Mouse (Mus musculus) megakaryocyte progenitor cell, adult 5-6 weeks (primary cell): ENCODE data around the gene Sycp2l. TPM values are rescaled to one million over a fixed set of nuclear protein-coding genes. Genes with fewer than 3 reads are reported as not detected.

ENCODE experiments used
- ATAC-seq: replicated peaks from 2 replicates; pipeline ENCODE4 v1.8.0; 2016; ENCODE audit warnings: mild to moderate bottlenecking, moderate TSS enrichment, inconsistent platforms; ENCODE audit not compliant: poor library complexity
- total RNA-seq, 2 experiments: library from RNA; stranded (forward) in 1 of 2; stranded (reverse) in 1 of 2; fragments of 157-497, 149-512 nt in 1 of 2; fragments of 200-1000 nt in 1 of 2; gene quantifications; 2 replicates each; pipeline versions ENCODE4 v1.2.3 to v1.2.4; 2015 to 2017

Sycp2l gene
- total RNA-seq (2015) (not detected in 2 replicates), total RNA-seq (2017) (not detected in 2 replicates)

DNA sequence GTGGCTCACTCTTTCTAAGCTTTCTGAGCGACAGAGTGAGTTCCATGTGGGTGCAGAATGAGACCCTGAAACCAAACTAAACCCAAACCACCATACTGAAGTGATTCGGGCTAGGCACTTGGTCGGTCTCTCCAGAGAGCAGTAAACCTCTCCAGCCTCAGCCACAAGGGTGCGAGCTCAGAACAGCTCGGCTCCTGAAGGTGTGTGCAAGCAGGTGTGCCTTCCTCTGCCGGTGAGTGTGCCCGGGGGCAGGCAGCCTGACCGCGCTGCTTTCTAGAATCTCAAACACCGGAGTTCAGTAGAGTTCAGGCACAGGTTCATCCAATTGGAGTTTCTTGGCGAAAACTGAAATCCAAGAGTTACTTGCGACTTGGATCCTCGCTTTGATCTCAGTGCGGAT is at the start of gene Sycp2l:
Gene Sycp2l (plus strand): TSS at position 368 of the 400 bp plus-strand sequence.
- no peak for ATAC-seq

DNA sequence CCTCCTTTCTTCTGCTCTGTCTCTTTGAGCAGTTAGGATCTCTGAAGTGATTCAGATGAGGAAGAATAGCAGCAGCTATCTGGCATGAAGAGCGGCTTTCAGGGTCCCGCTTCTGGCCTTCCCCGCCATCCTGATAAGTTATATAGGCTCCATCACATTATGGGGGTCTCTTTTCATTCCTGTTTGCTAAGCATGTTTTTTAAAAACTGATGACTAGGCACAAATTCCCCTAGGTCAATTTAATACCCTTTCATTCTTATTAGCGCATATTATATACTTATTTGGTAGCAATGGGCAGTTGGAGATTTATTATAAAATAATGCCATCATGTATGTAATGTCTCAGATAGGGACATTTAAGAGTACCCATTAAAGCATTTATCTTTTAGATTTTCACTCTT is 46.5 kb upstream of the Sycp2l start:
- ATAC-seq: no peak

DNA sequence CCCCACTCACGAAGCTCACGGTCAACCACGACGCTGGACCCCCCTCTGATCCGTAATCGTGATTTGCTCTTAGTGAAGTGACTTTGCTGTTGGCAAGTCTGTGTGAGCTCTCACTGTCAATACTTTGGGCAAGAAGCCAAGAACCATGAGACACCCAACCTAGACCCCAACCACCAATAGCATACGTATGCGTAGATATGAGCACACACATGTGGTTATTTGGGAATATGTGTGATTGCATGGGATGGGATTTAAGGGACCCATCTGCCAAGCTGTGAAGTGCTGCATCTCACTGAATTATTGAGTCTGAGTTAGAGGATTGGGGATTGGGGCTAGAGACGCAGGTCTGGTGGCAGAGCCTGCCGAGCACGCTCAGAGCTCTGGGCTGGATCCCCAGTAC is 42.5 kb upstream of the Sycp2l start:
- no peak for ATAC-seq

DNA sequence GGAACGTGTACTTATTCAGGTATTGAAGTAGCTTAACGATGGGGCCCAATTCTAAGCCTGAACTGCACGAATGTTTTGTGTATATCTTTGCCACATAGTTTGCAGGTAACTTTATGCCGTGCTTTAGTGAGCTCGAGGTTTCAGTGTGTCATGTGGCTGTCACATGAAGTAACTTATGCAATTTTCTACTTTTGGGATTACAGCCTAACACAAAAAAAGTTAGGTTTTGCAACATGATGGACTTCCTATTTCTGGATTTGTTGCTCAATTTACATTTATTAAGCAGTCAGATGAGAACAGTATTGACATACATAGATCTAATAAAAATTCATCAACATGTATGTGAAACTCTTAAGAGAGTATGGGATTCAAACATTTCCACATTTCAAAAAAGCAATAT is 40.3 kb upstream of the Sycp2l start:
- peak; percentile 70 for ATAC-seq

DNA sequence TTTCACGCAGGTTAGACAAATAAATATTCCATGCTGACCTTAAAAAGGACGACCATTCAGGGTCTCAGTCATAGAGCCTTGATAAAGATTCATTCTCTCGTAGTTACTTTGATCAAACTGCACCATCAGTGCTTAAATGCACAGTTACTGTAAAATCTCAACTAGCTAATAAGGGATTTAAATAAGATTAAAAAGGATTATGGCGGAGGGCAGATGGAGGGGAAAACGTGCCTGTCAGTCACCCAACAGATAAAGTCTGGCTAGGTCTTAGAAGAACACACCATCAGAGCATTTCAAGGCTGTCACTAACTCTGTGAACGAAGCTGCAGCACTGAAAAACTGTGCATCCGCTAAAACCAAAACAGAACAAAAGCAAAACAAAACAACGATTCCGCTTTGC is 36.2 kb upstream of the Sycp2l start:
- ATAC-seq: no peak

DNA sequence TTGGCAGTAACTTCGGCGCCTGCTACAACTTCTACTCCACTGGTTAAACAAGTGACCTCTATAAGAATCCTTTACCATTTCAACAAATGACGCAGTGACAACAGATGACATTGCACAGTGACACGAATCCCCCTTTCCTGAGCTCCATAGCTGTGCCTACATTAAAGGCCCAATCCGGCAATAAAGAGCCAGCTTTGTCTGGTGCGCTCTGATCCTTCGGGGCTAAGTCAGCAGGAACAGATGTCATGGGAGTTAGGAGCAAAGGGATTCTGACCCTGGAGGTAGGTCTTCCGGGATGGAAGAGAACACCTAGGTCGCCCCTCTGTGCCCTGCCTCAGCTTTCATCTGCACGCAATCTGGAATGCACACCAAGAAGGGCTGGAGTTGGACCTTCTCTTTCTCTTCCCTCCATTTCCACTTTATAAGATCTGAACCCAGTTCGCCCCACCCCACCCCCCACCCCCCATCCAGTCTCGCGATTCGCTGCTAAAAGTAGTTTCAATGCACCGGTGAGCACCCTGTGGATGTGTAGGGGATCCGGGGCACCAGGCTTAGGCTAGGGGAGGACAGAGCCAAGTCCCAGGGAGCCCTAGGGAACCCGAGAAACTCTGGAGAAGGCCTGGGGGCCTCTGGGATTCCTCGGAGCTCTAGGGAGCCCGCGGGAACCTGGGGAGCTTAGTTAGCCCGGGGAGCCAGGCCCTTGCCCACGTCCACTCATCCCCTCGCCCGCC is 35.3 kb upstream of the Sycp2l start:
- no peak for ATAC-seq

DNA sequence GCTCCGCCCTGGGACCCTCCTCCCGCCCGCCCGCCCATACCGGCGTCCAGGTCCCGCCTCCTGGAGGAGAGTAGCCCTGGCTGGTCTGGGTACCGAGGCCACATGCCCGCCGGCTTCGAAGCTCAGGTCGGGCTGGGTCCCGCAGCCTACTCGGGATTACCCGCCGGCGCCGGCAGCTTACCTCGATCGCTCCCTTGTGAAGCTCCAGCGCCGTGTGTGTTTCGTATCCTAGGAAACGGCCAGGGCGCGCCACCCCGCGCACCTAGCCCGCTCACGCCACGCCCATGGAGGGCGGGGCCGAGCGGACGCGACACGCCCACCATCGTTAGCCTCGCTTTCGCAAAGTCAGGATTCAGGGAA is 34.7 kb upstream of the Sycp2l start, which contains the start of gene Mak:
Gene Mak (minus strand): TSS at position 286 of the 360 bp plus-strand sequence.
- ATAC-seq: peak; percentile 94

DNA sequence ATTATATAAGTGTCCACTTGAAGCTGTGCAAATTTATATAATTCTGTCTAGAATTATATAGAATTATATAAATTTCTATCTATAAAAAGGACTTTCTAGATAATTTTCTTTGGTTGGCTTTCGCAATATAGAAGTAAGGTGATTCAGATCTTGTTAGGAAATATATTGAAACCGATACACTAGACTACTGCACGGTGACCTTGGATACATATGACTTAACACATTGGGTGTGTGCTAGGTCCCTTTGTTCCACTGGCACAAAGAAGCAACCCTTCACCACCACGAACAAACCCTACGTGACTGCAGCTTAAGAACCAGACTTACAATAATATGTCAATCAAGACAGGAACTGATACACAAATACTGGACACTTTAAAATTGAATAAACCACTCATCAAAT is 34.2 kb upstream of the Sycp2l start:
- ATAC-seq: no peak

DNA sequence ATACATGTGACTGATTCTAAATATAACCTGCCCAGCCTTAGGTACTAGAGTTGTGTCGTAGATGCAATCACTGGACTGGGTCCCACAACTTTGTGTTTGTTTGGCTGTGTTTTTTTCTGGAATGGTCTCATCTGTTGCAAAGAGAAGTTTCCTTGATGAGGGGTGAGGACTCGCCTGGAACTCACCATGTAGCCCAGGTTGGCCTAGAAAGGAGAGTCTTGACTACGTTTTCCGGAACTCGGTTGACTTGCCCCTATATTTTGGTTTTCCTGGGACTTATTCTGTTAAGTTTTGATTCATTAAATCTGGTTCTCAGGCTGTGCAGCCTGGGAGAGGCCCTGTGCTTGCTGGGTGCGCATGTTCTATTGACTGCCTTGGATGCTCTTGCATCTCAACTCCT is 33.4 kb upstream of the Sycp2l start:
- no peak for ATAC-seq

DNA sequence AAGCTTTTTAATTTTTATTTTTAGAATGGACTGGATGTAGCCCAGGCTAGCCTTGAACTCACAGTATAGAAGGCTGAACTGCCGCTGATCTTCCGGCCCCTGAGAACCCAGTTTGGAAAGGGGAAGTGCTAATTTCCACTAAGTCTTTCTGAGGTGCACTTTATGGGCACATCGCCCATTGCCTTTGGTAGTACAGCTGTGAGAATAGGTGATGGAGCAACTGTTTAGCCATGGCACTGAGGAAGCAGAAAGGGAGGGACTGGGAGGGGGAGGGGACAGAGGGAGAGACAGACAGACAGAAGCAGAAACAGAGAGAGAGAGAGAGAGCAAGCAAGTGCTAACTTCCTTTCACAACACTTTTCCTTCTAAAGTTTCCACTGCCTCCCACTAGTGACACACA is 29.6 kb upstream of the Sycp2l start:
- ATAC-seq: peak; percentile 82

DNA sequence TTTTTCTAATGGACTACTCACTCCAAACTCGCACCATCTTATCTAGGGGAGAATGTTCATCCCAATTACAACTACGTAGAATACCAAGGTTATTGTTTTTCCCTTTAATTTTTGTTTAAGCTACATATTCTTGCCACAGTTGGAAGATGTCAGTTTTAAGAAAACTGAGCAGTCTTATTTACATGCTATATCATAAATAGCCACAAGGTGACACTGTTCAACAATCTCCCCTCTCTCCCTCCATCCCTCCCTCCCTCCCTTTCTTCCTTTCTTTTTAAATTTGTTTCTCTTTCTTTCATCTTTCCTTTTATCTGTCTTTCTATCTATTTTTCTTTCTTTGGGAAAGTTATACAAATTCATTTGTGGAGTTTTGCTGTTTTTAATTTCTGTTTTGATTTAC is 29.0 kb upstream of the Sycp2l start:
- ATAC-seq: peak; percentile 56; the same call in 1 of the 2 replicates

DNA sequence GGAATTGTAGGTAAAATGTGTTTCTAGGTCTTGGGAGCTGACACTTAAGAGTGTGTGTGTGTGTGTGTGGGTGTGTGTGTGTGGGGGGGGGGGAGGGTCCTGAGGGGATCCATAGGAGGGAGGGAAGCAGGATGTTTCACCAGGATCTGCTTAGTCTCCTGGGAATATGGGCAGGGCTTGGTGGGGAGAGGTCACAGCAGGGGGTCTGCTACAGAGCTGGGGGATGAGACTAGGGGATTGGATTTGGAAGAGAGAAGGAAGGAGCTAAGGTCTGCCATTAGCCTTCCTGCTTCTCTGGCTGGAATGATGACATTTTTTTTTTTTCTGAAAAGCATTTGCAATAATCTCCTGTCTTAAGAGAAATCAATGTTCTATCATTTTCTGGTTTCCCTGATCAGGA is 25.4 kb upstream of the Sycp2l start:
- ATAC-seq: no peak

DNA sequence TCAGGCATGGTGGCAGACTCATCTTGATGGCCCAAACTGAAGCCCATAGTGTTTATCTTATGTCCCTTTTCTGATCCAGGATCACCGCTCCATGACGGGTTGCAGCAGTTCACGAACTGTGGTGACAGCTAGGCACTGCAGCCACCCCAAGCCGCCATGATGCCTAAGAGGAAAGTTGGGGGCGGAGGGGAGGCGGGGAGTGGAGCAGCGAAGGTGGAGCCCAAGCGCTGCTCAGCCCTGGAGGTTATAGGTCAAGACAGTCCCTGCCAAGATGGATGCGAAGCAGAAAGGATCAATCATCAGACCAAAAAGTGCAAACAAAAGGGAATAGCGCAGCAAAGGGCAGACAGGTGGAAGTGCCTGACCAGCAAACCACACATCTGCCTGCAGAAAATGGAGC is 22.8 kb upstream of the Sycp2l start:
- no peak for ATAC-seq

DNA sequence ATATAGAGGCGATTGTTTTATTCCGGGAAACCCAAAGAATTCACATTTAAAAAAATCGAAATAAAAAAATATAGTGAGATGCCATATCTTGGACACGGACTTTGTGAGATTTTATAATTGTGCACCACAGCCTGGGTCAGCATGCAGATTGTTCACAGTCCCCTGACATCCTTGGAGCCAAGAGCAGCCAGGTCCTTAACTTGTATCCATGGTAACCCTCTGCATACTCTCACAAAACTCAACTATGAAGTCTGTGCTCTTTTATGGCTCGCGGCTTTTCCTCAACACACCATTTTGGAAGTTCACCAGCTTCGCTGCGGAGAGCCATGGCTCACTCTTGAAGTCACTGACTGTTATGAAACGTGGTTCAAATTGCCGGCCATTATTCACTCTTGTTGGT is 19.9 kb upstream of the Sycp2l start:
- ATAC-seq: no peak

DNA sequence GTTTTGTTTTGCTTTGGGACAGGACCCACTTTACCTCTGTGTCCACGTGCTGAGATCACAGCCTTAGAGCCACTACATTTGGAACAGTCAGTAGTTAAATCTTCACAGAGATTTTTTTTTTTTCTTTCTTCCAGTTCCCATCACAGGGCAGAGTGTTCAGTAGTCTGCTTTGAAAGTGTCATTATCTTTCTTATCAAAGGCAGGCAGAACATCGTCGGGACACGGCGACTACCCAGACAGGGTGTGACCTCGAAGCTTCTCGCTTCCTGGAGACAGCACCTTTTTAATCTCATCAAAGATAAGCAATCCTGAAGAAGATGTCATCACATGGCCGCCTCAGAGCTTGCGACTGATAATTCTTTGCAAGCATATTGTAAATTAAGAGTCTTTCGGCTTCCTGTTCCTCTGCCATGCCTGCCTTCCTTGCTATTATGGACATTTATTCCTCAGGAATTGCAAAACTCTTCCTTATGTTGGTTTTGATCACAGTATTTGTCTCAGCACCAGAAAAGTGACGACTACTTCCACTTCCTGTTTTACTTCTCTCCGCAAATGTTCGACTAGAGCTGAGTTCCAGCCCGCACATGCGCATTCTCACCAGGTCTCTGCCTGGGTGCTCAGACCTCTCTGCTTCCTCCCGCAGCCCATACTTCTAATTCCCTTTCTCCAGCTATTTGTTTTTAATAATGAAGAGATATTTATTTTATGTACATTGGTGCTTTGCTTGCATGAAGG is 16.6 kb upstream of the Sycp2l start:
- peak; percentile 80 for ATAC-seq

DNA sequence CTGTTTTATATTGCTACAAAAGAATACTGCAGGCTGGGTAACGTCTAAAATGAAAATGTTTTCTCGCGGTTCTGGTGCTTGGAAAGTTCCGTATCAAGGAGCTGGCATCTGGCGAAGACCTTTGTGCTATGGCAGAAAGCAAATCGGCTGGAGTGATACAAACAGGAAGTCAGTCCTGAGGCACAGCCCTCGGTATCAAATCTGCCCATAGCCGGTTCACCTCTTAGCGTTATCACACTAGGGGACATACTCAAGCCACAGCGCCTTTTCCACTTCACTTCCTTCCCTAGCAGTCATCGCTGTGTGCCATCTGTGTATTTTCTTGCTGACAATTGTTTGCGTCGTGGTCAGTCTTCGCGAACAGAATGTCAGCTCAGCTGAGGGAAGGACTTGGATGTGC is 15.8 kb upstream of the Sycp2l start:
- peak; percentile 64 for ATAC-seq

DNA sequence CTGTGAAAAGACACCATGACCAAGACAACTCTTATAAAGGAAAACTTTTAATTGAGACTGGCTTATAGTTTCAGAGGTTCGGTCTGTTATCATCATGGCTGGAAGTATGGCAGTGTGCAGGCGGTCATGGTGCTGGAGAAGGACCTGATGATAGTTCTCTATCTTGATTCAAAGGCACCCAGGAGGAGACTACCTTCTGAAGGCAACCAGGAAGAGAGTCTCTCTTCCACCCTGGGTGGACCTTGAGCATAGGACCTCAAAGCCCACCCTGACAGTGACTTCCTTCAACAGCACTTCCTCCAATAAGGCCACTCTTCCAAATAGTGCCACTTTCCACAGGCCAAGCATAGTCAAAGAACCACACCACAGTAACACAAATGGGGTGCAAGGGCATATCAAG is 14.1 kb upstream of the Sycp2l start:
- ATAC-seq: no peak

DNA sequence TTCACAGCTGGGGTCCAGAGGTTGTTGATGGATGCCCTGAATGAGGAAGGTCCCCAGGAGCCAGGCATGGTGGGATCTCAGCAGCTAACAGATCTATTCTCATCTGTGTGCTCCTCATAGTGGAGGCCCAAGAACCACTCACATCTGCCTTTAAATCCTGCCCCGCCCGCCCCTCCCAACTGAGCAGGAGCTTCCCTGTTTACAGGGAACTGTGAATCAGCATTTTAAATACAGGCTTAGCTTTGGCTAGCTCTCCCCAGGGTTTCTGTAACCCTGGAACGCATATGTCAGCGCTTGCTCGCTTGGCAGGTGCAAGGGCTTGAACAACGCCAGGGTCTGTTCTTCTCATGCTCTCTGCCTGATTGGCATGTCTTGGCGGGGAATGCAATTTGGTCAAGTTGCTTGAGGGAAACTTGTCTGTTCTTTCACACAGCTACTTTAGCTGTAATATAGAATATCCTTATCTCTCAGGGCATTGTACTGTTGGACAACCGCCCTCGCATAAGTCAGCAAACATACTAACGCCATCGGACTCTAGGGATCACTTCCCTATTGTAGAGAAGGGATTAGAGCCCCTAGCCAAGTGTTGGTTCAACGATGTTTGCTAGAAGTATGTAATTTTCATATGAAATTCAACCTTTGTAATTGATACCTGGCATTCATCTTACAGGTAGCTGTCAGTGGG is 10.1 kb upstream of the Sycp2l start:
- ATAC-seq: no peak

DNA sequence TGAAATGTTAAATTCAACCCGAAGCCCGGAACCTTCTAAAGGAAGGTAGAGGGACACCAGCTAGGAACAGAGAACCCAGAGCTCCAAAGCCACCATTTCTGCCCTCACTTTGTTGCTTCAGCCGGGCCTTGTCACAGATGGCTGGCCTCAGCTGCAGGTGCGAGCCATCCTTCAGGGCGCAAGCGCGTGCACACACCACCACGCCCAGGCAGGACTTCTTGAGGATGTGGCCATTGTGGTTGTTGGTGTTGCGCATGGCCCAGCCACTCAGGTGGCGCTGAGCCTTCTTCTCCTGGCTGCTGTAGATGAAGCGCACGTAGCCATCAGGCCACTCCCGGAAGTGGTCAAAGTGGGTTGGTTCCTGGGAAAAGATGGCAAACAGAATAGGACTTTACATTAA is 8.6 kb upstream of the Sycp2l start:
- no peak for ATAC-seq

DNA sequence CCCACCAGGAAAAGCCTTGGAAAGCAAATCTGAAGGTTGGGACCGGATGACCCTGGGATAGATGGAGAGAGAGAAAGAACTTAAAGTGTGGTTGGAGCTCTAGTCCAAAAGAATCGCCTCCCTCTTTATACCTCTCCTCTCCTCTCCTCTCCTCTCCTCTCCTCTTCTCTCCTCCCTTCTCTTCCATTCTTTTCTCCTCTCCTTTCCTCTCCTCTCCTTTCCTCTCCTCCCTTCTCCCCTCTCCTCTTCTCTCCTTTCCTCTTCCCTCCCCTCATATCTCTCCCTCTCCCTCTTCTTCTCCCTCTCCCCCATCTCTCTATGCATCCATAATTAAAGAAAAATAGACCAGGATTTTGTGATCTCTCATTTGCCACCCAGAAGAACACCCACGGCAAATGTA is 3.2 kb upstream of the Sycp2l start, which contains the start of gene Gcm2:
Gene Gcm2 (minus strand): TSS at position 101 of the 400 bp plus-strand sequence.
- no peak for ATAC-seq

DNA sequence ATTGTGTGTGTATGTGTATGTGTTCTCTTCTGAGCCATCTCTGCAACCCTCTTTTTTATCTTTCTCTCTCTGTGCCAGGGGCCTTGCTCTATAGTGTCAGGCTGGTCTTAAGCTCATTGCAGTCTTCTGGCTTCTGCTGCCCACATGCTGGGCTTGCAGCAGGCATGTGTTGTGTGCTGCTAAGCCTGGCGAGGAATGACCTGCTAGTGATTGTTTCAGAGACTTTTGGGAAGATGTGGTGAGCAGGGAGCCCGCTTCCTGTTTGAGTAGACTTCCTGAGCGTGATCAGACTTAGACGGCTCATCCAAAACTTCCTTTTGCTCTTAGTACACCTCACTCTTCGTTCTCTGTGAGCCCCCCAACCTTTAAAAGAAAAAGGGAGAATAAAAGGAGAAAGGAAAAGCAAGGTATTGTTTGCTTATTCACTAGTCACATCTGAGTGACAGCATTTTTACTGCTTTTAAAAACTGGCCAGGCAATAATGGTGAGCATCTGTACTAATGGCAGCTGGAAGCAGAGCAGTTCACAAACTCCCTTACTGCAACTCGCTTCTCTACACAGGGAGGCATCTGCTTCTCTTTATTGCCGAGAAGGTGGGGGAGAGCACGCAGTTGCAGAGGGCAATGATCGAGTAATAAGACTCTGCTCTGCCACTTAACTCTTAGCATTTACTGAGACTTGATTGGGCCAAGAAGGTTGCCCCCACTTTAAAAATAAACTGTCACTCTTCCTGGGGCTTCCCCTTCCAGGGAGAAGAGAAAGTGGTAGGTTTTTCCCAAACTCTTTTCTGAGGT is 5.2 kb downstream of the Sycp2l start:
- peak; percentile 23; the same call in 1 of the 2 replicates for ATAC-seq
